Mouse (Mus musculus) adrenal gland, postnatal 4 days (tissue): ENCODE measurements around the gene Baiap2l2. TPM values are rescaled to one million over a fixed set of nuclear protein-coding genes. Genes with fewer than 3 reads are reported as not detected.
"Not testable (repeated sequence)": the region's sequence is repeated elsewhere in the genome, so short reads cannot be mapped to it uniquely, and the experiment has no call there.

ENCODE experiments used
- DNase-seq, 2 experiments: peaks; one replicate each; pipeline ENCODE4 v3.0.0; 2021 to 2022; ENCODE audit warnings: low spot score in 2 of 2, mixed read lengths in 2 of 2
- total RNA-seq, 2 experiments: library from RNA; stranded (reverse); gene quantifications; 2 replicates each; pipeline ENCODE4 v1.2.3; 2021

The Baiap2l2 gene
- total RNA-seq, 2 experiments from 2014 or later, result 2.3 to 5.5 TPM

- DNase-seq, result no peak
These were observed 23.0 kb downstream of the Baiap2l2 start for GRCm38 (mm10) chr15:79262375-79262774.

- no peak for DNase-seq
These were observed 23.6 kb downstream of the Baiap2l2 start for GRCm38 (mm10) chr15:79261757-79262156.

GRCm38 (mm10) chr15:79261095-79261725 is 24.1 kb downstream of the Baiap2l2 start:
- no peak for DNase-seq

GRCm38 (mm10) chr15:79258521-79258920 is 26.8 kb downstream of the Baiap2l2 start:
- no peak for DNase-seq

- no peak for DNase-seq
These were observed 30.7 kb downstream of the Baiap2l2 start, which contains the start of gene Slc16a8 for GRCm38 (mm10) chr15:79254661-79255060. Gene Slc16a8, minus strand, starts transcription at chr15:79254761.

GRCm38 (mm10) chr15:79252580-79252979 is 32.8 kb downstream of the Baiap2l2 start:
- DNase-seq, result no peak

- DNase-seq, result no peak
These were observed 33.4 kb downstream of the Baiap2l2 start for GRCm38 (mm10) chr15:79251781-79252491.

- DNase-seq, result no peak
These were observed 34.2 kb downstream of the Baiap2l2 start for GRCm38 (mm10) chr15:79251168-79251567.

- no peak for DNase-seq
These were observed 35.1 kb downstream of the Baiap2l2 start for GRCm38 (mm10) chr15:79250236-79250635.

- no peak for DNase-seq
These were observed 40.0 kb downstream of the Baiap2l2 start for GRCm38 (mm10) chr15:79245321-79245720.

GRCm38 (mm10) chr15:79244071-79244893 is 41.1 kb downstream of the Baiap2l2 start:
- peak in 1 of 2 experiments; percentile 25 for DNase-seq

- peak; percentile 85 to 96 for DNase-seq
These were observed 41.9 kb downstream of the Baiap2l2 start for GRCm38 (mm10) chr15:79243234-79244042.

- no peak for DNase-seq
These were observed 42.6 kb downstream of the Baiap2l2 start for GRCm38 (mm10) chr15:79242574-79243233.

- no peak for DNase-seq
These were observed 47.3 kb downstream of the Baiap2l2 start for GRCm38 (mm10) chr15:79238036-79238435.

- DNase-seq, result no peak
These were observed 50.1 kb downstream of the Baiap2l2 start for GRCm38 (mm10) chr15:79235268-79235667.

- peak; percentile 55 to 69 for DNase-seq
These were observed 56.1 kb downstream of the Baiap2l2 start, which contains the start of the genes Pick1 and Gm49486 for GRCm38 (mm10) chr15:79229058-79229821. Gene Pick1, plus strand, starts transcription at chr15:79229173. Gene Gm49486, plus strand, starts transcription at chr15:79229391.

- not testable (repeated sequence) for DNase-seq
These were observed 59.6 kb downstream of the Baiap2l2 start for GRCm38 (mm10) chr15:79225780-79226179.

GRCm38 (mm10) chr15:79224685-79225084 is 60.7 kb downstream of the Baiap2l2 start:
- DNase-seq, result peak; percentile 72 to 84

GRCm38 (mm10) chr15:79223641-79224040 is 61.7 kb downstream of the Baiap2l2 start:
- DNase-seq, result no peak
